Mouse (Mus musculus) G1E (cell line): ENCODE measurements around the gene Pqlc2.

Experiments
- CTCF ChIP-seq: IDR thresholded peaks from 2 replicates; pipeline ENCODE4 v1.5.1; 2012; ENCODE audit warnings: low read depth, low read length, inconsistent platforms, mixed read lengths
- GATA1 ChIP-seq: IDR thresholded peaks from 2 replicates; pipeline ENCODE4 v1.6.1; 2012; ENCODE audit warnings: borderline replicate concordance, low read length, inconsistent platforms, mixed read lengths
- TAL1 ChIP-seq: conservative IDR thresholded peaks from 2 replicates; pipeline ENCODE4 v1.6.1; 2012; ENCODE audit warnings: low read depth, low read length, inconsistent platforms, mixed read lengths

- TF ChIP-seq CTCF = no peak
- no peak for TF ChIP-seq GATA1
- no peak for TF ChIP-seq TAL1
Measured at GRCm38 (mm10) chr4:139302241-139302640, 8.3 kb downstream of the Pqlc2 start.
